Mouse (Mus musculus) hindbrain, postnatal 0 days (tissue): ENCODE results near the gene Slc7a8. TPM values are rescaled to one million over a fixed set of nuclear protein-coding genes. Genes with fewer than 3 reads are reported as not detected.

Experiments
- ATAC-seq: fragments of 200-750 bp; cut with Nextera tagmentation; 2 replicates; pipeline ENCODE4 v1.8.0; 2017; ENCODE audit warnings: mild to moderate bottlenecking, moderate TSS enrichment, moderate library complexity
- DNase-seq: peaks from one replicate; pipeline ENCODE4 v3.0.0-alpha.2; 2015; ENCODE audit warnings: low spot score
- H3K27ac ChIP-seq: fragments of 300-500 bp; sonication (generic); 2 replicates; pipeline ENCODE4 v1.5.1; 2014; ENCODE audit warnings: mild to moderate bottlenecking
- H3K27me3 ChIP-seq: fragments of 300-500 bp; sonication (generic); 2 replicates; pipeline ENCODE4 v1.6.1; 2014; ENCODE audit warnings: low read length, mixed read lengths; ENCODE audit not compliant: insufficient read depth
- H3K36me3 ChIP-seq: fragments of 300-500 bp; sonication (generic); 2 replicates; pipeline ENCODE4 v1.6.1; 2014; ENCODE audit warnings: low read length, mixed read lengths; ENCODE audit not compliant: insufficient read depth
- H3K4me1 ChIP-seq: fragments of 300-500 bp; sonication (generic); 2 replicates; pipeline ENCODE4 v1.6.1; 2014; ENCODE audit warnings: antibody characterized with exemption, low read length, mixed read lengths; ENCODE audit not compliant: insufficient read depth
- H3K4me2 ChIP-seq: fragments of 300-500 bp; sonication (generic); 2 replicates; pipeline ENCODE4 v1.6.1; 2014; ENCODE audit warnings: low read depth, mild to moderate bottlenecking, low read length, moderate library complexity, mixed read lengths
- H3K4me3 ChIP-seq: fragments of 300-500 bp; sonication (generic); 2 replicates; pipeline ENCODE4 v1.5.1; 2014; ENCODE audit warnings: low read length
- H3K9ac ChIP-seq: fragments of 300-500 bp; sonication (generic); replicated peaks from 2 replicates; pipeline ENCODE4 v1.6.1; 2014; ENCODE audit warnings: mild to moderate bottlenecking, low read length, moderate library complexity, mixed read lengths
- H3K9me3 ChIP-seq: fragments of 300-500 bp; sonication (generic); 2 replicates; pipeline ENCODE4 v1.6.1; 2016; ENCODE audit warnings: low read length, mixed read lengths
- CTCF ChIP-seq: IDR thresholded peaks from 2 replicates; pipeline ENCODE4 v1.5.1; 2016; ENCODE audit warnings: antibody characterized with exemption, control low read depth, low read depth
- WGBS: fragments of 180-500 bp; shearing (Covaris S2); extraction: QIAGEN DNeasy Blood & Tissue Kit; methylation state at CpG from one replicate; pipeline ENCODE4 v1.1.7; 2014; 5-methylcytosine and 5-hydroxymethylcytosine counted together
- polyA plus RNA-seq: library from polyadenylated mRNA; unstranded; fragments of >200 nt; fragmentation: Nextera tagmentation; extraction: Ambion mirVana; gene quantifications from 2 replicates; pipeline ENCODE4 v1.2.1, GENCODE M21; 2015
- total RNA-seq: library from RNA; depleted of rRNA; stranded (reverse); fragments of >200 nt; gene quantifications from 2 replicates; pipeline ENCODE4 v1.2.3, GENCODE M21; 2014

Slc7a8 gene
- total and polyA plus RNA-seq, 2 experiments from 2014 or later: 9.3 to 10.6 TPM

- DNase-seq (no peak), ATAC-seq (no peak)
- Histone ChIP-seq H3K4me2 (no peak overlapping the region), H3K4me1 (no peaks in the 10 kb centered on the region), H3K4me3 (no peak overlapping the region), H3K36me3 (no peaks in the 10 kb centered on the region), H3K27ac (no peak overlapping the region), H3K9me3 (no peaks in the 10 kb centered on the region), H3K9ac (no peak overlapping the region), H3K27me3 (no peaks in the 10 kb centered on the region)
- TF ChIP-seq CTCF: no peak
- 73% methylated on average over 8 of the region's 8 CpGs for WGBS
Observed at GRCm38 (mm10) chr14:54793894-54794830, 12.4 kb upstream of the Slc7a8 start.

- no peak for ATAC-seq
- 84% methylated on average over 1 of the region's 1 CpGs for WGBS
- no peak overlapping the region for H3K4me3 ChIP-seq
- H3K9ac ChIP-seq: no peak overlapping the region
- H3K4me1 ChIP-seq: no peaks in the 10 kb centered on the region
- no peaks in the 10 kb centered on the region for H3K9me3 ChIP-seq
- H3K36me3 ChIP-seq: no peaks in the 10 kb centered on the region
- no peak for TF ChIP-seq CTCF
- H3K27ac ChIP-seq: no peak overlapping the region
- H3K4me2 ChIP-seq: no peak overlapping the region
- H3K27me3 ChIP-seq: no peaks in the 10 kb centered on the region
- no peak for DNase-seq
Observed at GRCm38 (mm10) chr14:54793351-54793750, 11.6 kb upstream of the Slc7a8 start.

- no peaks in the 10 kb centered on the region for H3K36me3 ChIP-seq
Observed at GRCm38 (mm10) chr14:54792166-54792565, 10.4 kb upstream of the Slc7a8 start.

GRCm38 (mm10) chr14:54788231-54788630 lies 6.5 kb upstream of the Slc7a8 start:
- no peaks in the 10 kb centered on the region for H3K27me3 ChIP-seq
- no peak for DNase-seq
- no peak overlapping the region for H3K27ac ChIP-seq
- ATAC-seq: no peak
- WGBS: 98% methylated on average over 5 of the region's 5 CpGs
- no peak for TF ChIP-seq CTCF
- no peaks in the 10 kb centered on the region for H3K36me3 ChIP-seq
- H3K9ac ChIP-seq: no peak overlapping the region
- no peak overlapping the region for H3K4me3 ChIP-seq
- H3K9me3 ChIP-seq: no peaks in the 10 kb centered on the region
- H3K4me2 ChIP-seq: no peak overlapping the region
- no peaks in the 10 kb centered on the region for H3K4me1 ChIP-seq

More at GRCm38 (mm10) chr14:54792166-54792565, 10.4 kb upstream of the Slc7a8 start:
- H3K4me2 ChIP-seq: no peak overlapping the region
- no peak for TF ChIP-seq CTCF
- no peaks in the 10 kb centered on the region for H3K9me3 ChIP-seq
- 74% methylated on average over 6 of the region's 6 CpGs for WGBS
- no peak for ATAC-seq
- H3K9ac ChIP-seq: no peak overlapping the region
- H3K4me3 ChIP-seq: no peak overlapping the region
- no peak overlapping the region for H3K27ac ChIP-seq
- H3K27me3 ChIP-seq: no peaks in the 10 kb centered on the region
- no peak for DNase-seq
- no peaks in the 10 kb centered on the region for H3K4me1 ChIP-seq

GRCm38 (mm10) chr14:54787226-54787625 lies 5.5 kb upstream of the Slc7a8 start:
- DNase-seq (no peak), ATAC-seq (no peak)
- WGBS: 51% methylated on average over 4 of the region's 4 CpGs
- H3K4me3 ChIP-seq: no peak overlapping the region
- no peak overlapping the region for H3K4me2 ChIP-seq
- H3K9ac ChIP-seq: no peak overlapping the region
- no peaks in the 10 kb centered on the region for H3K36me3 ChIP-seq
- no peaks in the 10 kb centered on the region for H3K27me3 ChIP-seq
- no peaks in the 10 kb centered on the region for H3K4me1 ChIP-seq
- TF ChIP-seq CTCF: peak; percentile 46
- H3K27ac ChIP-seq: no peak overlapping the region
- H3K9me3 ChIP-seq: no peaks in the 10 kb centered on the region

GRCm38 (mm10) chr14:54786489-54786888 lies 4.7 kb upstream of the Slc7a8 start:
- Histone ChIP-seq H3K27ac (no peak overlapping the region), H3K36me3 (no peaks in the 10 kb centered on the region), H3K9ac (no peak overlapping the region), H3K4me2 (no peak overlapping the region), H3K4me1 (no peaks in the 10 kb centered on the region), H3K9me3 (no peaks in the 10 kb centered on the region), H3K4me3 (no peak overlapping the region), H3K27me3 (no peaks in the 10 kb centered on the region)
- DNase-seq (peak; percentile 20), ATAC-seq (no peak)
- no peak for TF ChIP-seq CTCF
- WGBS: 53% methylated on average over 10 of the region's 10 CpGs

- Histone ChIP-seq H3K9ac (no peak overlapping the region), H3K4me3 (no peak overlapping the region), H3K4me2 (no peak overlapping the region), H3K36me3 (no peaks in the 10 kb centered on the region), H3K4me1 (no peaks in the 10 kb centered on the region), H3K27ac (no peak overlapping the region), H3K9me3 (no peaks in the 10 kb centered on the region), H3K27me3 (no peaks in the 10 kb centered on the region)
- TF ChIP-seq CTCF: peak; percentile 78
- WGBS: 52% methylated on average over 4 of the region's 4 CpGs
- peak; percentile 65 for DNase-seq
- ATAC-seq: 0 out of 2 replicates have a peak, but pooled peaks have one; percentile 61
Observed at GRCm38 (mm10) chr14:54785898-54786297, 4.2 kb upstream of the Slc7a8 start.
